Mouse (Mus musculus) frontal cortex, adult 2 months (tissue): ENCODE results near the gene Tyrobp. TPM values are rescaled to one million over a fixed set of nuclear protein-coding genes. Genes with fewer than 3 reads are reported as not detected.

Source experiments
- DNase-seq, 2 experiments: peaks; one replicate each; pipeline ENCODE4 v3.0.0; 2022; ENCODE audit warnings: low spot score in 1 of 2; ENCODE audit errors: extremely low spot score in 1 of 2
- polyA plus RNA-seq: library from polyadenylated mRNA; depleted of rRNA; stranded (reverse); fragments of >200 nt; gene quantifications from 2 replicates; pipeline ENCODE4 v1.2.3, GENCODE M21; 2012; rRNA removed

Tyrobp gene
- 73.2 and 80.4 TPM in 2 replicates for polyA plus RNA-seq

GRCm38 (mm10) chr7:30413596-30413995, at the start of gene Tyrobp:
Gene Tyrobp, plus strand, starts transcription at chr7:30413760.
- no peak for DNase-seq

DNA sequence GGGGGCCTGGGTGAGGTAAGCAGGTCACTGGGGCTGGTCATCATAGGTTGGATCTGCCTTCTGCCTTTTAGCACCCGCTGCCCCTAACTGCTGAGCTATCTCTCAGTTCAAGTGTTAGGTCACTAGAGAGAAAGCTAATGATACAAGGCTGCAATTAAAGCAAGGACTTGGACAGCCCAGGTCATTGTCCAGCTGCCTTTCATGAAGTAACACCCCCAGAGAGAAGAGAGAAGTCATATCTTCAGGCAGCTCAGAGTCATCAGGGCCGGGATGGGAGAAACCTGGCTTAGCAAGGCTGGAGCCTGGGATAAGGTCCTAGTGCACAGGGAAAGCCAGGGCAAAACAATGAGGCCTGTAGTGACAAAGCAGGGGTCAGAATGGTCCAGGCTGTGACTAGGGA, 46.1 kb upstream of the Tyrobp start:
- no peak for DNase-seq

DNA sequence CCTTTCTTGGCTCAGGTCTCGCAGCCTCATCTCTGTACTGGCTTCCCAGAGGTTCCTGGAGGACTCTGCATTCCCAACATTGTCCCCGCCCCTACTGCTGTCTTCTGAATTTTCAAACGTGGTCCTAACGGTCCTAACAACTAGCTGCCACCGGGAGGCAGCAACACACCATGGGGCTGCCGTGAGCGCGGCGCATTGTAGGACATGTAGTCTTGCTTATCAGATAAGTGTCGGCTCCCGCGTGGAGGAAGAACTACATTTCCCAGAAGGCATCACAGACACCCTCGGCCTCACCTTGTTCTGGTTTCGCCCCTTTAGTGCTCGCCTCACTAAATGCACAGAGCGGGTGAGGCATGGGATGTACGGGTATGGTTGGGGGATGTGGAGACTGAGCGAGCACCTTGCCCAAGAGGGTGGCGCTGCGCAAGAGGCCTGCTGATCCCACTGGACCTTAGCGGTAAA, 40.0 kb upstream of the Tyrobp start:
- peak; percentile 97 to 99 for DNase-seq

DNA sequence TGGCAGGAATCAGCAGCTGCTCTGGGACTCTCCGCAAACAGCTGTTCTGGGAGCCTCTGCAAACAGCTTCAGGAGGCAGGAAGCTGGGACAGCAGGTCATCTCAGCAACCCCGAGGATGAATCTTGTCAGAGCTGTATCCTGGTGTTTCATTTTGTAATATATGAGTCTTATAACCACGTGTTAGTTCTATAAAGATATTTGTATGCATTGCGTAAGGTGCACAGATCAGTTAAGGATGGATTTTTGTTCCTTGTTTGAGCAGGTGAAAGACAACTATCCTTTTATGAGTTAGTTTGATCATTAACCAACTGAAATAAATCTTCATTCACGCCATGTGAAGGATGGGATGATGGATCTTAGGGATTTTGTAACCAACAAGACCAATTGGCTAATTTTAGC, 33.5 kb upstream of the Tyrobp start:
- no peak for DNase-seq

DNA sequence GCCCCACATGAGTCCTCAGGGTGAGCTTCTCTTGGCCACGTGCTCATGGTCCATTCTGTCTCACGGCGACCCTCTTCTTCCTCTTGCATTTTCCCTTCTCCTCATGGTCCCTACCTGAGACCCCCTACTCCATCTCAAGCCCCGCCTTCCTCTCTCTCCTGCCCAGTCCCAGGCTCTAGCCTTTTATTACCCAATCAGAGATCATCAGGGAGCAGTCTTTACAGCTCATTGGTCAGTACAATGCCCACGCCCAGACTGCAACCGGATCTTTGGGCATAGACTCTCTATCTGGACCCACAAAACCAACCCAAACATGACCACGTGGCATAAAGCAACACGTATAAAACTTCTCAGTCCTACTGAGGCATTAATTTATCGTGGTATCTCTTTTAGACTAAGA, 29.5 kb upstream of the Tyrobp start:
- no peak for DNase-seq

- no peak for DNase-seq
Measured at GRCm38 (mm10) chr7:30392746-30393520, 20.6 kb upstream of the Tyrobp start.

DNA sequence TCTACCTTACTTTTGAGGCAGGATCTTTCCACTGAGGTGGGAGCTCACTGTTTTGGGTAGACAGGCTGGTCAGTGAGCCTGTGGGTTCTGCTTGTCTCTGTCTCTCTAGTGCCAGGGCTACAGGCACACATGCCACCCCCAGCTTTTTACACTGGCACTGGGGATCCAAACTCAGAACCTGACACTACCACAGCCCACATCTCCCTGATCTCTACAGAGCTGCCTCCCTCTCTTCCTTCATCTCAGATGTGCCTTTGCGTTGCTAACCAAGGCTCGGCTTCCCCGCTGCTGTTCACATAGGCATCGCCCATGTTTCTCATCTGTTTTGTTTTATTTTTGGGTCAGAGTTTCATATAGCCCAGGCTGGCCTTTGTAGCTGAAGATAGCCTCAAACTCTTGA, 19.9 kb upstream of the Tyrobp start:
- DNase-seq, result no peak

DNA sequence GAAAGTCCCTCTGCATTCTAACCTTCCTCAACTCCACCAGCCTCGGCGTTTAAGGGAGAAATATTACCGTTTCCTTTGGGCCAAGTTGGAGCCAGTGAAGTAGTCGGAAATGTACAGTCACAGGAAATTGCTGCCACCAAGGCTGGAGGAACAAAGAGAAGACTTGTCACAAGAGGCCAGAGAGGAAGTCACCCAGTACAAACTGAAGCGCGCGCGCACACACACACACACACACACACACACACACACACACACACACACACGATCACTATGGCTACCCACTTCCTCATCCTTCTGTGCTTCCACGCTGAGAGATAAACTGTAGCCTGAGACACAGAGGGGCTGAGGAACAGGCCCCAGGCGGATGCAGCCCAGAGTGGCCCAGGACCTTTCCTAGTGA, 19.2 kb upstream of the Tyrobp start:
- DNase-seq, result peak in 1 of 2 experiments; percentile 18

DNA sequence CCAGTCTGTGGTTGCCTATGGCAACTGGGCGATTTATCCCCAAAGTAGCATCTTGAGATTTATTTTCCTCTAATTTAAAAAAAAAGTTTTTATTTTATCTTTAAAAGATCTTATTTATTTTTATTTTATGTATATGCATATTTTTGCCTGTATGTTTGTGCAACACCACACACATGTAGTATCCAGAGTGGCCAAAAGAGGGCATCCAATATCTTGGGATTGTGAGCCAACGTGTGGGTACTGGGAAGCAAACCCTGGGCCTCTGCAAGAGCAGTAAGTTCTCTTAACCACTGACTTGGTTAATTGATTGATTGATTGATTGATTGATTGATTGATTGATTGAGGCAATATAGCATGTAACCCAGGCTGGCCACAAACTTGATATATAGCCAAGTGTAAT, 18.7 kb upstream of the Tyrobp start:
- peak in 1 of 2 experiments; percentile 27 for DNase-seq

- DNase-seq, result no peak
Measured at GRCm38 (mm10) chr7:30399671-30400070, 13.9 kb upstream of the Tyrobp start.

DNA sequence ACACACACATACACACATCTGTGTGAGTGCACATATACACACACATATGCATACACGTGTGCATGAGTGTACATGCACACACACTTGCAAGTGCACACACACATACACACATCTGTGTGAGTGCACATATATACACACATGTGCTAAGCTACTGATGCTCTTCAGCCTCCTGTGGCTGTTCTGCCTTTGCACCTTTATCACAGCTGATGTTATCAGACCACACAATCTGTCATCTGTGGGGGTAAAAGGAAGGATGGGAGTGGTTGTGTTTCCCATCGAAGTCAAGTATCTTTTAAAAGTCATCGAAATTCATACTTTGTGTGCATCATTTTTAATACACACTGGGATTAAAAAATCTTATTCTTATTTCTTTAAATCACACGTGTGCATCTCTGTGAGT, 11.2 kb upstream of the Tyrobp start:
- DNase-seq, result no peak

DNA sequence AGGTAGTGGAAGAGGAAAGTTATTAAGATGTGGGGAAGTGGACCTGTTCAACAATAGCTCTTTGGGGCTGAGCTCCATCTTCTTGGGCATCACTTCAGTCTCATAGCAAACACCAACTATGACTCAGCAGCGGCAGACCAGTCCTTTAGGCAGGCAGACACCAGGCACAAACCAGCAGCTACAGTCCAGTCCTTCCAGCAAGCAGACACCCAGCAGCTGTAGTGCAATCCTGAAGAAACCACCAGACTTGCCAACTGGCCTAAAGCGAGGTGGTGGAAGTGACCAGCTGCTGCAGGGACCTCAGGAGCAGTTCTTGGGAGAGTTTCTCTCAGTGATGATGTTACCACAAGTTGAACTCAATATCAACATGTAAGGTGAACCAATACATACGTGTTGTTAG, 4.9 kb upstream of the Tyrobp start:
- no peak for DNase-seq

GRCm38 (mm10) chr7:30409789-30410188, 3.8 kb upstream of the Tyrobp start:
- DNase-seq, result no peak

GRCm38 (mm10) chr7:30411023-30411422, 2.5 kb upstream of the Tyrobp start:
- no peak for DNase-seq

DNA sequence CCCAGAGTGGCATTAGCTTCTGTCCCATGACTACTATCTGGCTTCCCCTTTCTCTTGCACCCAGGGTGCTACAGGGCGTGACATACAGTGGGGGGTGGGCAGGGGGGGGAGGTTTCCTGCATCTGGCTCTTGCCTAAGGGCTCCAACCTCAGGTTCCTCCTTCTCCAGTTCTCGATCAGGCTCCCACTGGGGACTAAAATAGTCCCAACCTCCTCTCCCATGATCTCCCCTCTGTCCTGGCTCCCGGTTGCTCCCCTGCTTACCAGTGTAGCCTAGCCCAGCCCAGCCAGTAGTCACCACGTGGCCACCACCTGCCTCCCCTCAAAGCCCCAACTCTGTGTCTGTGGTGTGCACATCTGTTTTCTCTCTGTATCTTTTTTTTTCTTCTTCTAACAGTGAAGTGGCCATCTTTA, 819 bp upstream of the Tyrobp start:
- no peak for DNase-seq

- DNase-seq, result no peak
Measured at GRCm38 (mm10) chr7:30417856-30418255, 4.3 kb downstream of the Tyrobp start.

GRCm38 (mm10) chr7:30419561-30420499, 6.3 kb downstream of the Tyrobp start, which contains the start of gene Hcst:
Gene Hcst, minus strand, starts transcription at chr7:30419854.
- no peak for DNase-seq

- DNase-seq, result no peak
Measured at GRCm38 (mm10) chr7:30420673-30421072, 7.1 kb downstream of the Tyrobp start.

GRCm38 (mm10) chr7:30421175-30421889, 7.8 kb downstream of the Tyrobp start, which contains the start of gene Nfkbid:
Gene Nfkbid, plus strand, starts transcription at chr7:30421732.
- DNase-seq, result peak in 1 of 2 experiments; percentile 75

GRCm38 (mm10) chr7:30421890-30422435, 8.4 kb downstream of the Tyrobp start:
- peak; percentile 86 to 96 for DNase-seq
